Mouse (Mus musculus) brown adipose tissue, adult 24 weeks (tissue): ENCODE results near the gene Tmprss15. TPM values are rescaled to one million over a fixed set of nuclear protein-coding genes. Genes with fewer than 3 reads are reported as not detected.

Experiments
- H3K27ac ChIP-seq: fragments of 200-500 bp; replicated peaks from 2 replicates; pipeline ENCODE4 v1.5.1; 2012; ENCODE audit warnings: low read depth, mild to moderate bottlenecking, low read length
- H3K4me1 ChIP-seq: fragments of 200-500 bp; 2 replicates; pipeline ENCODE4 v1.6.1; 2012; ENCODE audit warnings: low read length, mixed read lengths; ENCODE audit not compliant: control insufficient read depth, insufficient read depth, insufficient read length
- H3K4me3 ChIP-seq: fragments of 200-500 bp; 2 replicates; pipeline ENCODE4 v1.5.1; 2012; ENCODE audit warnings: low read depth, mild to moderate bottlenecking, low read length, moderate library complexity; ENCODE audit not compliant: insufficient read depth
- polyA plus RNA-seq: library from polyadenylated mRNA; stranded (reverse); fragments of >200 nt; gene quantifications from 2 replicates; pipeline ENCODE4 v1.2.4, GENCODE M21; 2012; ENCODE audit not compliant: missing spikeins, insufficient read depth, insufficient read length

Tmprss15 gene
- polyA plus RNA-seq, 1 experiment, result not detected

- no peak overlapping the region for H3K27ac ChIP-seq
- no peaks in the 10 kb centered on the region for H3K4me1 ChIP-seq
- H3K4me3 ChIP-seq, result no peak overlapping the region
These were observed 140.5 kb downstream of the Tmprss15 start for GRCm38 (mm10) chr16:78950359-78950758.

GRCm38 (mm10) chr16:78937755-78938154 lies 153.1 kb downstream of the Tmprss15 start:
- Histone ChIP-seq H3K4me3 (no peak overlapping the region), H3K4me1 (no peaks in the 10 kb centered on the region), H3K27ac (no peak overlapping the region)

GRCm38 (mm10) chr16:78934298-78934697 lies 156.6 kb downstream of the Tmprss15 start:
- Histone ChIP-seq H3K4me3 (no peak overlapping the region), H3K27ac (no peak overlapping the region), H3K4me1 (peaks cover 6% of the 10 kb centered on the region)

- Histone ChIP-seq H3K4me3 (peak overlapping the region; percentile 30; the same call in 1 of the 2 replicates), H3K27ac (no peak overlapping the region)
These were observed 159.4 kb downstream of the Tmprss15 start for GRCm38 (mm10) chr16:78931287-78932025.

GRCm38 (mm10) chr16:78930382-78931286 lies 160.3 kb downstream of the Tmprss15 start, which contains the start of gene Chodl:
TSS of gene Chodl (plus strand) at chr16:78930948.
- peaks cover 6% of the 10 kb centered on the region for H3K4me1 ChIP-seq
- H3K27ac ChIP-seq, result no peak within 1 kb of the TSS
- peak within 1 kb of the TSS; percentile 30; the same call in 1 of the 2 replicates for H3K4me3 ChIP-seq

More at GRCm38 (mm10) chr16:78931287-78932025, 159.4 kb downstream of the Tmprss15 start:
- peaks cover 6% of the 10 kb centered on the region for H3K4me1 ChIP-seq

- H3K4me1 ChIP-seq, result no peaks in the 10 kb centered on the region
These were observed 168.3 kb downstream of the Tmprss15 start for GRCm38 (mm10) chr16:78922644-78923043.

More at GRCm38 (mm10) chr16:78922644-78923043, 168.3 kb downstream of the Tmprss15 start:
- no peak overlapping the region for H3K27ac ChIP-seq
- no peak overlapping the region for H3K4me3 ChIP-seq

Other genes starting within 250 kb of the Tmprss15 start
- not detected in 2 replicates for gene Chodl, start 160.1 kb downstream of the Tmprss15 start, polyA plus RNA-seq